Mouse (Mus musculus): ENCODE data around the gene Fam49a.
"Not testable (repeated sequence)": the region's sequence is repeated elsewhere in the genome, so short reads cannot be mapped to it uniquely, and the experiment has no call there.

The Fam49a gene

GRCm38 (mm10) chr12:12261987-12262971, at the start of gene Fam49a:
Fam49a (plus strand) TSS chr12:12262139.
- peak; percentile 85 for DNase-seq

- DNase-seq: no peak
Measured at GRCm38 (mm10) chr12:12213536-12213935, 48.4 kb upstream of the Fam49a start.

- DNase-seq: no peak
Measured at GRCm38 (mm10) chr12:12218947-12219346, 43.0 kb upstream of the Fam49a start.

- peak; percentile 44 for DNase-seq
Measured at GRCm38 (mm10) chr12:12220755-12221496, 41.0 kb upstream of the Fam49a start.

GRCm38 (mm10) chr12:12222585-12223290, 39.2 kb upstream of the Fam49a start:
- DNase-seq: no peak

- DNase-seq: peak; percentile 19
Measured at GRCm38 (mm10) chr12:12223336-12223735, 38.6 kb upstream of the Fam49a start.

- peak; percentile 65 for DNase-seq
Measured at GRCm38 (mm10) chr12:12225706-12226105, 36.2 kb upstream of the Fam49a start.

GRCm38 (mm10) chr12:12227594-12227993, 34.3 kb upstream of the Fam49a start:
- DNase-seq: no peak

- DNase-seq: no peak
Measured at GRCm38 (mm10) chr12:12230031-12230557, 31.8 kb upstream of the Fam49a start.

GRCm38 (mm10) chr12:12232097-12232496, 29.8 kb upstream of the Fam49a start:
- DNase-seq: no peak

- no peak for DNase-seq
Measured at GRCm38 (mm10) chr12:12236978-12237377, 25.0 kb upstream of the Fam49a start.

GRCm38 (mm10) chr12:12239502-12239901, 22.4 kb upstream of the Fam49a start:
- no peak for DNase-seq

GRCm38 (mm10) chr12:12243148-12243547, 18.8 kb upstream of the Fam49a start:
- DNase-seq: no peak

GRCm38 (mm10) chr12:12247023-12247422, 14.9 kb upstream of the Fam49a start:
- DNase-seq: not testable (repeated sequence)

- DNase-seq: no peak
Measured at GRCm38 (mm10) chr12:12249521-12249920, 12.4 kb upstream of the Fam49a start.

GRCm38 (mm10) chr12:12253526-12253925, 8.4 kb upstream of the Fam49a start:
- no peak for DNase-seq

- DNase-seq: no peak
Measured at GRCm38 (mm10) chr12:12254139-12254538, 7.8 kb upstream of the Fam49a start.

- DNase-seq: no peak
Measured at GRCm38 (mm10) chr12:12260979-12261960, 669 bp upstream of the Fam49a start.

GRCm38 (mm10) chr12:12263371-12263791, 1.4 kb downstream of the Fam49a start:
- DNase-seq: peak; percentile 58

- DNase-seq: no peak
Measured at GRCm38 (mm10) chr12:12264151-12264550, 2.2 kb downstream of the Fam49a start.

- no peak for DNase-seq
Measured at GRCm38 (mm10) chr12:12266552-12266951, 4.6 kb downstream of the Fam49a start.
